Mouse (Mus musculus) left cerebral cortex, adult 8-10 months (tissue): Measurements from ENCODE around the gene Ube4b. TPM values are rescaled to one million over a fixed set of nuclear protein-coding genes. Genes with fewer than 3 reads are reported as not detected.
A peak's percentile ranks its signal among the peaks of the same experiment; 100 is the strongest.
"Not testable (repeated sequence)": the region's sequence is repeated elsewhere in the genome, so short reads cannot be mapped to it uniquely, and the experiment has no call there.

ENCODE experiments used
- DNase-seq, 2 experiments: peaks; one replicate each; pipeline ENCODE4 v3.0.0; 2022; ENCODE audit warnings: low spot score in 2 of 2
- total RNA-seq, 4 experiments: library from RNA; stranded (reverse); gene quantifications; 2 replicates each; pipeline ENCODE4 v1.2.4; 2022

Gene Ube4b
- total RNA-seq, 4 experiments from 2014 or later: 106 to 111 (median 107) TPM

DNA sequence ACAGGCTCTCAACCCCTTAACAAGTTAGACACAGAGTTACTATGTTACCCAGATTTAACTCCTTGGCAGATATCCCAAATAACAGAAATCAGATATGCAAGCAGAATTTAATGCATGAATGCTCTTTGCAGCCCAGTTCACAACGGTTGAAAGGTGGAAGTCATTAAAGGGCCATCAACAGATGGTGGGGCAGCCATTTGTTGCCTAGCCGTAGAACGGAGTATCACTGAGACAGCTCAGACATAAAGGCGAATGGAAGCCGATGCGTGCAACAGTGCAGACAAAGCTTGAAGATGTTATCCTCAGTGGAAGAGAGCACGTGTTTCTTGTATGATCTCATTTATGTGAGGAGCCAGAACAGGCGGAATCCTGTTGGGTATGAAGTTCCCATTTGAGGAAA, 14.0 kb upstream of the Ube4b start:
- DNase-seq: no peak

DNA sequence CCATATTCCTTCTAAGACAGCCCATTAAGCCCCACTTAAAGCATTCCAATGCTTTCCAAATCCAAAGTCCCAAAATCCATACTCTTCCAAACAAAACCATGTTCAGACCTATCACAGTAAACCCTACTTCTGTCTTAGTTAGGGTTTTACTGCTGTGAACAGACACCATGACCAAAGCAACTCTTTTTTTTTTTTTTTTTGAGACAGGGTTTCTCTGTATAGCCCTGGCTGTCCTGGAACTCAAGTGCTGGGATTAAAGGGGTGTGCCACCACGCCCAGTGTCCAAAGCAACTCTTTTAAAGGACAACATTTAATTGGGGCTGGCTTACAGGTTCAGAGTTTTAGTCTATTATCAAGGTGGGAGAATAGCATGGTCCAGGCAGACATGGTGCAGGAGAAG, 5.3 kb upstream of the Ube4b start:
- DNase-seq: not testable (repeated sequence)

DNA sequence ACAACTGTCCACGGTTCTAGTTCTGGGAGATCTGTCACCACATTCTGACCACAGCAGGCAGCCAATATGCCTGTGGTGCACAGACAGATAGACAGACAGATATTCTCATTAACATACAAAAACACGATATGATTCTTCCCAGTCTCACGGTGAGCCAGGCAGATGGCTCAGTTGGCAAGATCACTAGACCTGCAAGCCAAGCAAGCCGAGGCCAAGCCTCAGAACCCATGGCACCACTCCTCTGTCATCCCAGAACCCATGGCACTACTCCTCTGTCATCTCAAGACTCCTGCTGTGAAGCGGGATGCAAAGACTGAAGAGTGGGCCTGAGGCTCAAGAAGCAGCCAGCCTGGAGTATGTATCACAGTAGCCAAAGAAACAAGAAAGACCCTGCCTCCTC, 3.0 kb upstream of the Ube4b start:
- no peak for DNase-seq

DNA sequence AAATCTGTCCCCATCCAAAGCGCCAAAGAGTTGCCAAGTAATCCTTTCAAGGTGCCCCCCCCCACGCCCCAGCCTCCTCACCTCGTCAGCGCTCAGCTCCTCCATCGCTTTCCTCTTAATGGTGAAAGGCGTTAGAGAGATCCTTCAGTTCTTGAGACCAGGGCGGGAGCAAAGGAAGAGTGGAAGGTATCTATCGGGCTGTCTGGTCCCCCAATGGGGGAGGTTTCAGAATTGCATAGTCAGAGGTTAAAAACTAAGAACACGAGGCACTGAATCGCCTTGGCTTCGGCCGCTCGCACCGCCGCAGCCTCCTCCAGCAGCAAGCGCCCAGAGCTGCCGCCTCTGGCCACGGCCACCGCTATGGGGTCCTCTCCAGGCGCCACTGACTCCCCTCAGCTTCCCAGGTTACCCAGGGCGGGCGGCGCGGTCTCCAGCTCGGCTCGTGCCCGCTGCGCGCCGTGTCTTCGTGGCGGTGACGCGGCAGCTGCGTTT, 702 bp downstream of the Ube4b start:
- DNase-seq: peak in 1 of 2 experiments; percentile 53

DNA sequence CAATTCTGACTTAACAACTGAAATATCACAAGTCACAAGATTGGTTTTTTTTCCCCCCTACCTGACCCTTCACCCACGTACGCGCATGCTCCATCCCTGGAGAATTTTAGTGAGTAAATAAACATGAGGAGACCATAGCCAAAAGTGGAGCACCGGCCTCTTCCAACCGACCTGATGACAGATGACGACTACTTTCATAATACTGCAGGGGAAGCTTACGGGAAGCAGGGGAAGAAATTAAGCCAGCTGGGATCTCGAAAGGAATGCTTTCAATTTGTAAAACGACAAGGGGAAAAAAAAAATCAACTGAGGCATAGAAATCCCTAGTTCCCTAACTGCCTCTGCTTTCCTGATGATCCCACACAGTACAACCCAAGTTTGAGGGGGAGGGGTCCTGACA, 1.8 kb downstream of the Ube4b start:
- DNase-seq: no peak

DNA sequence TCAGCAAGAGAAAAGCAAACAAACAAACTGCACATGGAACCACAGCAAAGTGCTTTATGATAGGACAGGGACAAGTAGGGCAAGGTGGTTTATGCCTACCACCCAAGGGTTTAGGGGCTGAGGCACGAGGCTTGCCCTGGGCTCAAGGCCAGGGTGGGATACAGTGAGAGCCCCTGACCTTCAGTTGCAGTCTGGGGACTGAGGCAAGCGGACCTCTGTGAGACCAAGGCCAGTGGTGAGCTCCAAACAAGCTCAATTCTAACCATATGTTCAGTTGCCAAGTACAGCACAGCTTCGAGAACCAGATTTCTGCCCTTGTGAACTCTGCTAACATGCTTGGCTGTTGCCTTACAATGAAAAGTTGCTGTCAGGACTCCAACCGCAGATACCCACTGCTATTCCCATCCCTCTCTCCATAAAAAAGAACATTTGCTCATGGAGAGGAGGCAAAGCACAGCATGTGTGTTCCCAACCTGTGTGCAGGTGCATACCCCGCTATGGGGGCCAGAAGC, 8.6 kb downstream of the Ube4b start:
- no peak for DNase-seq

DNA sequence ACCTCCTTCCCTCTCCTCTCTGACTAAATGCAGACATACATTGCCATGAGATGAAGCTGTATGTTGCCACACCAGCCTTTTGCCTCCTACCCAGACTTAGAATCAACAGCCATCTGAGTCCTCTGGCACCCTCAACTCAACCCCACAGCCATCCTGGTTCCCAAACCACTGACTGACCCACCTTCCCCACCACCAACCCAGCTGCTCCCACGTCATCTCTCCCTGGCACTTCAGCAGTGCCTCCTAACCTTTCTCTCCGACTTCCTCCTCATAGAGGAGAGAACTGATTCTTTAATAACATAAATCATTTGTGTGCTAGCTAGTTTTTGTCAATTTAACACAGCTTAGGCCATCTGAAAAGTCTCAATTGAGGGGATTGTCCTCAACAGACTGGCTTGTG, 9.6 kb downstream of the Ube4b start:
- no peak for DNase-seq

DNA sequence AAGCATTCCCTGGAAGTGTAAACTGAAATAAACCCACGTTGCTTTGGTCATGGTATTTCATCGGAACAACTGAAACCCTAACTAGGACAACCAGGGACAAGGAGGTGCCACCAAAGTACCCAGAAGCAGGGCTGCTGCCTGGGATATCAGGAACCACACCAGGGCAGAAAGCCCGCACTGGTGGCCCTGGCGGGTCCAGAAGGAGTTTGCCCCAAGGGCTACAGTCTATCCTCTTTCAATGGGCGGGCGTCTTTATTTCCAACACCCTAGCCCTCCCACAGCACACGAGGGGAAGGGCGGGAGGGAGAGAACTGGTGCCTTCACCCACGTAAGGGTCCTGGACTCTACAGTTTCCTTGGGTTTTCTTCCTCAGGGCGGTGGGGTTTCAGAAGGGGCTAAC, 10.1 kb downstream of the Ube4b start:
- DNase-seq: no peak

DNA sequence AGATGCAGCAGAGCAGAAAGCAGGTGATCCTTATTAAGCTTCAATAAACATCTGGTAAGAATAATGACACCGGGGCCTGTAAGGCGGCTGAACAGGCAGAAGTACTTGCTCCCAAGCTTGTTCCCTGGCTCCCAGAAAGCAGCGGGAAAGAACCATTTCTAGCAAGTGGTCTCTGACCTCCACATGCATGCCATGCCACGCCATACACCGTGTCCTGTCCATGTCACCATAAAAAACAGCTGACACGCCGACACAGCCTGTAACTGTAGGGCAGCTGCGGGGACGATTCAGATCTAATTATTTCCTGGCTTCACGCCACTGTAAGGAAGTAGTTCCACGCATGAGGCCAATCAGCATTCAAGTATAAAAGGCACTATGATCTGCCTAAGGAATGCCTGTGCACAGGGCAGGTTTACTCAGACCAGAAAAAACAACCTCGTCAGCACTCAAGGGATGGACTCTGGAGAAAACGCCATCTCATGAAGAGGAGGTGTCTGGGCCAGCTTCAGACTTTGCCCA, 10.8 kb downstream of the Ube4b start:
- no peak for DNase-seq

DNA sequence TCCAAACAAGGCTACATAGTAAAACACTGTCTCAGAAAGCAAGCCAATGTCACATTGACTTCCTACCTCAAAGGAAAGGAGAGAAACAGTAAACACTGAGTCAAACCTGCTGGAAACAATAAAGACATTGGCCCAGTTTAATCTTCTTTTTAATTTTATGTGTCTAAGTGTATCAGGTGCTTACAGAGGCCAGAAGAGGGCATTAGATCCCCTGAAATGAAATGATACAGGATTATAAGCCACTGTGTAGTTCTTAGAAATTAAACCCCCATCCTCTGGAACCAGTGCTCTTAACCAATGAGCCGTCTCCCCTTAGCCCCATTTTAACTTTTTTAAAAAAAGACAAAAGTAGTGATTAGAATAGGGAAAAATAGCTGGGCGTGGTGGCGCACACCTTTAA, 12.3 kb downstream of the Ube4b start:
- DNase-seq: no peak

DNA sequence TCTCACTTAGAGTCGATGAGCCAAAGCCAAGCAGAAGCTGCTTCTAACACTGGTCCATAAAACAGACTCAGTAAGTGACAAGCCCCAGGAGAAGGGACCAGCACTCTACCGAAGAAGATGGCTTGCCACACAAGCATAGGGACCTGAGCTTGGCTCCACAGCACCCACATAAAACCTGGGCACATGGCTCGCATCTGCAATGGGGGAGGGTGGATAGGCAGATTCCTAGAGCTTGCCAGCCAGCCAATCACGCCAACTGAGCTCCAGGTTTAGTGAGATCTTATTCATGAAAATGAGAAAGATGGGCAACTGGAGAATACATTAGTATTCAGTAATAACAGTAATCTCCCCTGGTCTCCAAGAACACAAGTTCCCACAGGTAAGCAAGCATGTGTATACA, 16.8 kb downstream of the Ube4b start:
- DNase-seq: no peak

DNA sequence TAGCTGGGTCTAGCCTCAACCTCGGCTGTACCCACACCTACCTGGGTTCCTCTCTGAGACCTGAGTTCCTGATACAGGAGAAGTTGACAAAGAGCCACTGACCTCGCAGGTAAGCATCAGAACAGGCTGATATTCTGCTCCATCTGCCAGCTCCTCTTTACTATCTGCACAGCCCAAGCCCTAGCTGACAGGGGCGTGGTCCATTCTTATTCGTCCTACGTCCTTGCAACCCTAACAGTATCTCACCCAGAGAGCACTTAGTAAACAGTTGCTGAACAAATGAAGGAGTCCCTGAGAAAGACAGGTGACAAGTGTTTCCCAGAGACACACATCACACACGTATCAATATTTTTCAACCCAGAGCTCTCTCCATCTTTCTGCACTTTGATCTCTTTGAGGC, 18.2 kb downstream of the Ube4b start:
- no peak for DNase-seq

DNA sequence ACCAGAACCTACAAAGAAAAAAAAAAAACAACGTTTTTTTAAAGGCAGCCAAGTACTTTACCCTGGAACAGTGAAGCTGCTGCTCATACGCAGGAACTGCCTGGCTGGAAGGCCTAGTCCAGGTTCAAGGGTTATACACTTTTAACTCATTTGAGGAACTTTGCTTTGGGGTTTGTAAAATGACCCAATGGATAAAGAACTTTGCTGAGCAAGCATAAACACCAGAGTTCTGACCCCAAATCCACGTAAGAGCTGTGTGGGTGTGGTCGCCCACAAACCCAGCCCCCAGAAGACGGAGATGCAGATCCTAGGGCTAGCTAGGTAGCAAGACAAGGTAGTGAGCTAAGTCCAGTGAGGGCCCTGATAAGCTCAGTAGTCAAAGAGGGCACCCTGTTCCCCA, 19.1 kb downstream of the Ube4b start:
- no peak for DNase-seq

DNA sequence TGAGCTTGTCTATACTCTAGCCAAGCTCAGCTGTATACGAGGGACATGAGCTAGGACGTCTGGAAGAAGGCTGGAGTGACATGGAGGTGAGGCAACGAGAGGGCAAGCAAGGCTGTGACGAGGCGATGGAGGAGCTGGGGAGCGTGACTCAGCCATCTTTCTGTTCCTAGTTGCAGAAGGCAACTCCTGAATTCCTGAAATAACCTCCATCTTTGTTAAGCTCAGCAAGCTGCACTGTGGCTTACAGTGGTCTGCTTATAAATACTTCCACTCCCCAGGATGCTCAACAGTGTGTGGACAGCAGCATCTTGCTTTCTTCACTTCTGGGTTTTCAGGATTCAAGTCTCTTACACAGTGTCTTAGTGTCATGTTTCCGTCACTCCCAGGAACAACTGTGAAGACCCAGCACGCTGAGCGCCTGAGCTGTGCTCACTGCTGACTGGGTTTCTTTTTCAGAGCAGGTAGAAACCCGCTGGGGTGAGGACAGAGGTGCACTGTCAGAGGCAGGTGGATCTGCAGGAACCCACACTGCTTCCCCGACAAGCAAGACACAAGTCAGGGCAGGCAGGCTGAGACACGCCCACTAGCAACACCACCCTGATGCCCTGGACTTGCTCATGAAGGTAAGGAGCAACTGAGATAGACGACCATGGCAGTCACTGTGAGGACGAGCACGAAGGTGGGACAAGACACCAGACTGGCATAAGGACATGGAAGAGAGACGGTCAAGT, 20.7 kb downstream of the Ube4b start:
- DNase-seq: no peak

DNA sequence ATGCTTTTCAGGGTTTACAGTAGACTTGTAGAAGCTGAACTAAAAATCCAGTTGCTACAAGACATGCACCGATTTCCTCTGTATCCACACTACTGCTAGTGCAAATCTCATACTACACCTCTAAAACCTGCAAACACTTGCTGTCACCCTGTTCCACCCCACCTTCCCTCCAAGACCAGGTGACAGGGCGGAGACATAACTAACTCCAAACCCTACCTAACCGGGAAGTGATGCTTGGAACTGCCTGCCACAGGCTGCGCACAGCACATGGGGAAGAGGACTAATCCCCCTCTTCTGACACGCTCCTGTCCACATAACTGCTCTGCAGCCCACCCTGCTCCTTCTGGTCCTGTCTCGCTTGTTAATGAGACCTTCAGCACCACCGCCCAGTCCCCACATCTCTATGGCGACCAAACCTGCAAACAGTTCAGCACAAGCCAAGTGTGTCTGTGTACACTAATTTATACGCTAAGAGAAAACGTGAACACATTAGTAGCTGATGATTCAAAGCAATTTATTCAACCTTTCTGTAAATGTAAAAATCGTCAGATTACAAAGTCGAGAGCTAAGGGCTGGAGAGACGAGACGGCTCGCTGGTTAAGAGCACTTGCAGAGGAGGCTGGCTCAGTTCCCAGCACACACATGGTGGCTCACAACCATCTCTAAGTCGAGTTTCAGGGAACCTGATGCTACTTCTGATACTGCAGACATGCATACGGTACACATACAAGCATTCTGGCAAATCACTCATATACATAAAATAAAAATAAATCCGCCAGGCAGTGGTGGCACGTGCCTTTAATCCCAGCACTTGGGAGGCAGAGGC, 21.7 kb downstream of the Ube4b start:
- peak in 1 of 2 experiments; percentile 40 for DNase-seq

DNA sequence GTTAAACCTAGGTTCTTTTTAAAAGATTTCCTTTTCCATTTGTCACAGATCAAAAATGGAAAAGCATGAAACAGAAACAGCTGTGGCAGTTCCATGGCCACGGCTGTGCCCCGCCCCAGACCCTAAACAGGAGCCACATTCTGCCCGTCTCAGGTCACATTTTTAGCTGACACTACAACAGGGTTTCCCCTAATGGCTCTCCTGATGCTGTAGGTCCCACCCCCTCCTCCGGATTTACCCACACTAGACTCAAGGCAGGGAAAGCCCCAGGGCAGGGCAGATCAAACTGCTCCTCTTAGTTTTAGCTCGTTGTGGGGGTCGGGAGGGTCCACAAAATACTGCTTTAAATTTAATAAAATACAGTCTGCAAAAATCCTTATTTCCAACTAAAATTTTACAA, 23.5 kb downstream of the Ube4b start:
- DNase-seq: no peak

DNA sequence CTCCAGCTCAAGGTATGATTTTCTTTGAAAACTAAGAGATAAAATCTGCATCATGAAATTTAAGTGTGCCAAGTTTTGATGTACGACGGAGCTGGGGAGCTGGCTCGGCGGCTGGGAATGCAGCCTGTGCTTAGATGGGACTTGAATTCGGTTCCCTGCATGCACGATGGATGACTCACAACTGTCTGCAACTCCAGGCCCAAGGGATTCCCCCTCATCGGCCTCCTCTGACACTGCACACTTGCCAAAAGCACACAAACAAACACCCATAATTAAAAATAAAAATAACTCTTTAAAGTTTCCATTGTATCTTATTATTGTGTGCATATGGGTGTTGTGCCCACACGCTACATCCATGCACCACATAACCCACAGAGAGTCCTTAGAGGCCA, 25.0 kb downstream of the Ube4b start:
- peak in 1 of 2 experiments; percentile 46 for DNase-seq

DNA sequence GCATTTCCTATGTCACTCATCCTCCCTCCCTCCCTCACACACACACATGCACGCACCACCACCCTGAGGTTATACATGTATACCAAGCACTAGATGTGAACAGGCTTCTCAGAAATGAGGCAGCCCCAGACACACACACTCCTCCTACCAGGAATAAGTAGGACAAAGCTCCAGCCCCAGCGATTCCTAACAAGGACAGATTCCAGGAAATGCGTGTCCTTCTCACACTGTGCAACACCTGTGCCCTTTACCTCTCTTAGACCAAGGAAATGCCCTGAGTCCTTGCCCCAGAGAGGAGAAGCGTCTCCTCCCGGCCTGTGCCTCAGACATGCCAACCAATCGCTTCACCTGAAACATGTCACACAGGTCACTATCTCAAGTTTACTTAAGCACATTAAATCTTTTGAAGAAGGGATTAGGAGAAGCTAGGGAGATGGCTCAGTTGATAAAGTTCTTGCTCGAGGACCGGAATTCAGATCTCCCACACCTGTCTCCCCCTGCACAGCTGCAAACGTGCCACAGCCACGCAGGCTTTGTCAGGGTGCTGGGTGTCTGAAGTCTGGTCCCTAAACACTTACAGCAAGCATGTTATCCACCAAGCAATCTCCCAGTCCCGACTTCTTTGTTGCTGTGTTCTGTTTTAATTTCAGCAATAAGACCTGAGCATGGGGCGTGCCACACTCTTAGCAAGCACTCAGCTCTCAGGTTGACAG, 25.5 kb downstream of the Ube4b start:
- DNase-seq: no peak

DNA sequence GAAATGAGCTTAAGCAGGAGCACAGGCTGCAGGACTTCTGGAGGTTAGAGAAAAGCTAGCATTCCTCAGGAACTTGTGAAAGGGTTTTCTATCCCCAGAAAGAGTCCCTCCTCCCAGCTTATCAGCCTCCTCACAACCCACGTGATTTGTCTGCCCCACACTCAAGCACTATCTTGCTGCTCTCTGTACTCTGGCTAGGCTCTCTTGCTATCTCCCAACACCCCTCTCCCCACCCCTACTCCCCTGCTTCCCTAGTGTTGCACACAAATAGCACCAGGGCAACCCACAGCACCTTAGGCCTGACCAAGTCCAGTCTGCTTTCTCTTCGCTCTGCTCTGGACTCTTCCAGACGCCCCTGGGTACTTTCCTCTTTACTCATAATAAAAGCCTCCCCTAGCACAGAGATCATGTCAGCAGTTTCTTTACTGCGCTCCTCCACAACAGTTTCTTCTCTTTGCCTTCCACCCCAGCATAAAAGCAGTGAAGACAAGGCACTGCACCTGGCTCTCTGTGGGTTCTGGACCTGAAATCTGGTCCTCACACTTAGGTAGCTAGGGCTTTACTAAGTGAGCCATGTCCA, 27.1 kb downstream of the Ube4b start:
- DNase-seq: no peak

DNA sequence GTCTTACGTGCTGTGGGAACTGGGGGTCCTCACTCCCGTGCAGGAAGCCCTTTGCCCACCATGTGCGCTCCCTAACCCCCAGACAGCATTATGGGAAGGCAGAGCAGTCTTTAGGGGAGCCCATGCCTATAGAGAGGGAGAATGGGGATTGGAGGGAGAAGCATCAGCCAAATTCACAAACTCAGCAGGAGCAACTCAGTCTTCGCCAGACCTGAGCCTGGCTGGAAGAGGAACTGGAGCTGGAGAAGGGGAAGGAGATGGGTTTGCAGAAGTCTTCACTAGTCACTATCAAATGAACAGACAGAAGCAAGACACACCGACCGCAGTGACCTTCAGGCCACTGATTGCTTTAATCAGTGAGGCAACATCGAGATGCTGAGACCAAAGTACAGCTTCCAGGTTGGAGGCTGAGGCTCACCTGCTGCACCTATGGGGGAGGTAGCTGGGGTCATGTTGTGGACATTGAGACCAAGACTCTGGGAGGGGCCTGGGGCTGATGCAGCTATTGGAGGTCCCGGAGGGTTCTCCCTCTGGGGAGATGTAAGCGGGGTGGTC, 28.3 kb downstream of the Ube4b start:
- no peak for DNase-seq
